Mouse (Mus musculus) liver, adult 2 months (tissue): ENCODE measurements around the gene Gm9857. TPM values are rescaled to one million over a fixed set of nuclear protein-coding genes. Genes with fewer than 3 reads are reported as not detected.

Source experiments
- DNase-seq: peaks from one replicate; pipeline ENCODE4 v3.0.0-alpha.2; 2011; ENCODE audit warnings: low read depth, low spot score; ENCODE audit errors: extremely low read depth
- H3K27ac ChIP-seq: fragments of 200-500 bp; replicated peaks from 2 replicates; pipeline ENCODE4 v1.5.1; 2012; ENCODE audit warnings: low read depth, mild to moderate bottlenecking, control low read depth, inconsistent platforms, low read length; ENCODE audit not compliant: insufficient read depth
- H3K27me3 ChIP-seq: fragments of 200-500 bp; 2 replicates; pipeline ENCODE4 v1.6.1; 2012; ENCODE audit warnings: mild to moderate bottlenecking, moderate library complexity, low read length, inconsistent platforms; ENCODE audit not compliant: control insufficient read depth, insufficient read depth
- H3K36me3 ChIP-seq: fragments of 200-500 bp; 2 replicates; pipeline ENCODE4 v1.6.1; 2012; ENCODE audit warnings: low read length, inconsistent platforms; ENCODE audit not compliant: control insufficient read depth, insufficient read depth
- H3K4me1 ChIP-seq: fragments of 200-500 bp; 2 replicates; pipeline ENCODE4 v1.6.1; 2011; ENCODE audit warnings: low read length; ENCODE audit not compliant: control insufficient read depth, insufficient read depth
- H3K4me3 ChIP-seq: fragments of 200-500 bp; 2 replicates; pipeline ENCODE4 v1.5.1; 2011; ENCODE audit warnings: low read depth, mild to moderate bottlenecking, control low read depth, low read length, moderate library complexity; ENCODE audit not compliant: insufficient read depth
- H3K79me2 ChIP-seq: fragments of 200-500 bp; 2 replicates; pipeline ENCODE4 v1.6.1; 2012; ENCODE audit warnings: inconsistent platforms, mild to moderate bottlenecking, low read length, moderate library complexity; ENCODE audit not compliant: control insufficient read depth, insufficient read depth
- H3K9ac ChIP-seq: fragments of 200-500 bp; 2 replicates; pipeline ENCODE4 v1.6.1; 2012; ENCODE audit warnings: low read depth, mild to moderate bottlenecking, control low read depth, inconsistent platforms, low read length
- CTCF ChIP-seq: fragments of 200-500 bp; IDR thresholded peaks from 2 replicates; pipeline ENCODE4 v1.5.1; 2011; ENCODE audit warnings: low read depth, low read length, control low read depth
- POLR2A ChIP-seq: fragments of 200-500 bp; IDR thresholded peaks from 2 replicates; pipeline ENCODE4 v1.6.1; 2011; ENCODE audit warnings: low read length, control low read depth; ENCODE audit not compliant: insufficient read depth; ENCODE audit errors: extremely low read depth
- WGBS: fragments of 180-500 bp; shearing (Covaris S2); methylation state at CpG from one replicate; pipeline ENCODE4 v1.1.7; 2018; 5-methylcytosine and 5-hydroxymethylcytosine counted together
- polyA plus RNA-seq: library from polyadenylated mRNA; depleted of rRNA; stranded (reverse); fragments of >200 nt; gene quantifications from 2 replicates; pipeline ENCODE4 v1.2.3, GENCODE M21; 2012
- total RNA-seq: library from RNA; depleted of rRNA; stranded (reverse); fragments of >200 nt; gene quantifications from 2 replicates; pipeline ENCODE4 v1.2.3, GENCODE M21; 2014

Gm9857 gene
- total and polyA plus RNA-seq, 2 experiments: not detected

DNA sequence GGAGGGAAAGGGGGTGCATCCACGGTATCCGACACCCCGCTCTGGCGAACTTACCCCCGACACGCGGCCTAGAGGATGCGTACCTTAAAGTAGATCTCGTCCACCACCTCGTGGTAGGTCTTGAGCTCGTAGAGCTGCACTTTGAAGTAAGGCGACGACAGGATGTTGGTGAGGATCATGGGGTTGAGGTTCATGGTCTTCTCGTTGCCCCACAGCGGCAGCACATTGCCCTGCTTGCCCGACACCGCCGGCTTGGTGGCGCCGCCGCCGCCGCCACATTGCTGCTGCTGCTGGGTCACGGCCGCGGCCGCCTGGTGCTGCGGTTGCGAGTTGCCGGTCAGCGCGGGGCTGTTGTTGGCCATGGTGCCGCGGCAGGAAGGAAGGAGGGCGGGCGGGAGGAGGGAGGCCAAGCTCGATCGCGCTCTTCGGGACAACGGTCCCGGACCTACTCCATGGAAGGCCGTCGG is 29.1 kb downstream of the Gm9857 start:
- Histone ChIP-seq H3K4me3 (peak overlapping the region; percentile 91), H3K27ac (peak overlapping the region; percentile 95), H3K79me2 (peaks cover 8% of the 10 kb centered on the region; the same call in 1 of the 2 replicates), H3K27me3 (no peaks in the 10 kb centered on the region), H3K9ac (peak overlapping the region; percentile 95), H3K4me1 (peaks cover 10% of the 10 kb centered on the region), H3K36me3 (peaks cover 13% of the 10 kb centered on the region)
- DNase-seq: peak; percentile 72
- TF ChIP-seq CTCF (peak; percentile 32), POLR2A (no peak)
- WGBS: 1% methylated on average over 44 of the region's 44 CpGs

- peak overlapping the region; percentile 91 for H3K4me3 ChIP-seq
- peaks cover 10% of the 10 kb centered on the region for H3K4me1 ChIP-seq
- under 1% methylated on average over 32 of the region's 32 CpGs for WGBS
- peaks cover 8% of the 10 kb centered on the region; the same call in 1 of the 2 replicates for H3K79me2 ChIP-seq
- H3K27ac ChIP-seq: peak overlapping the region; percentile 95
- H3K36me3 ChIP-seq: peaks cover 18% of the 10 kb centered on the region
- H3K9ac ChIP-seq: peak overlapping the region; percentile 95
- peak; percentile 62 for DNase-seq
- no peaks in the 10 kb centered on the region for H3K27me3 ChIP-seq
- no peak for TF ChIP-seq POLR2A
These were observed 29.8 kb downstream of the Gm9857 start for GRCm38 (mm10) chr3:108910303-108911080.

DNA sequence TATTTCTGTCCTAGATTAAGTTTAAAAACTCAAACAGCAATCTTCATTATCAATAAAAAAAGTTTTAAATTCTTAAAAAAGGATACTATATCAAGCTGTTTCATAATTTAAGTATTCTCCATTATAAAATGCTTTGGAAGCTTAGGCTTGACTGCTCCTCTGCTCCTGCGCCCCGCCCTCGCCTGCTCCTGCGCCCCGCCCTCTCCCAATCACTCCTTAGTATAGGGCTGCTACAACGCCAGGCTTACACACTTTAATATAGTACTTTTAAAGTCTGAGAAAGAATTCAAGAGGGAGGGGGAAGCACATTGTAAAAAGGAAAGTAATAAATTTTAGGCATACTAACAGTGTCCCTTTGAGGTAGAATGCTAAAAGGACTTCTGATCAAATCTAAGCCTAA is 37.3 kb downstream of the Gm9857 start:
- peaks cover 44% of the 10 kb centered on the region for H3K36me3 ChIP-seq
- no peaks in the 10 kb centered on the region for H3K27me3 ChIP-seq
- H3K4me1 ChIP-seq: no peaks in the 10 kb centered on the region; the same call in 1 of the 2 replicates
- H3K27ac ChIP-seq: no peak overlapping the region
- H3K9ac ChIP-seq: no peak overlapping the region
- no peak for DNase-seq
- H3K4me3 ChIP-seq: no peak overlapping the region
- TF ChIP-seq CTCF (no peak), POLR2A (no peak)
- WGBS: over 99% methylated on average over 6 of the region's 6 CpGs
- no peaks in the 10 kb centered on the region for H3K79me2 ChIP-seq

DNA sequence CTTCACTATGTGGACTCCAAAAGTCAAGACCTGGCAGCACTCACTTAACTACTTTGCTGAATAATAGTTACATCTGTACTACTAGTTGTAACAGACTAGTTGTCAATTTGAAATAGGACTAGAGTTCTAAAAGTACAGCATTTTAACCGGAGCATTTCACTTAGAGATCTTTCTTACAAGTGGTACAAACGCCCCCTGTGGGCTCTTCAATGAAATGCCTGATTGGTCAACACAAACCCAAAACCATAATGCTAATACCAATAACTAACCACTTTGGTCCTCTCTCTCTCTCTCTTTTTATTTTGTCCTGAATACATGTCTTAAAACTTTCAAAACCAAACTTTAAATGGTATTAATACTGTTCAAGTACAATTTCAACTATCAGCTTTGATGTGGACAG is 38.2 kb downstream of the Gm9857 start:
- H3K4me3 ChIP-seq: no peak overlapping the region
- H3K27ac ChIP-seq: no peak overlapping the region
- TF ChIP-seq CTCF (no peak), POLR2A (no peak)
- no peak for DNase-seq
- no peaks in the 10 kb centered on the region for H3K27me3 ChIP-seq
- H3K79me2 ChIP-seq: no peaks in the 10 kb centered on the region
- H3K36me3 ChIP-seq: peaks cover 37% of the 10 kb centered on the region
- no peaks in the 10 kb centered on the region; the same call in 1 of the 2 replicates for H3K4me1 ChIP-seq
- H3K9ac ChIP-seq: no peak overlapping the region
- WGBS: 63% methylated on average over 2 of the region's 2 CpGs

- no peaks in the 10 kb centered on the region; the same call in 1 of the 2 replicates for H3K4me1 ChIP-seq
- no peaks in the 10 kb centered on the region for H3K79me2 ChIP-seq
- H3K9ac ChIP-seq: no peak overlapping the region
- H3K4me3 ChIP-seq: no peak overlapping the region
- DNase-seq: no peak
- peaks cover 28% of the 10 kb centered on the region for H3K36me3 ChIP-seq
- H3K27me3 ChIP-seq: no peaks in the 10 kb centered on the region
- H3K27ac ChIP-seq: no peak overlapping the region
- TF ChIP-seq POLR2A (no peak), CTCF (no peak)
- 81% methylated on average over 5 of the region's 5 CpGs for WGBS
These were observed 39.6 kb downstream of the Gm9857 start for GRCm38 (mm10) chr3:108900681-108901080.

GRCm38 (mm10) chr3:108900147-108900546 is 40.1 kb downstream of the Gm9857 start:
- H3K4me1 ChIP-seq: no peaks in the 10 kb centered on the region; the same call in 1 of the 2 replicates
- no peaks in the 10 kb centered on the region for H3K79me2 ChIP-seq
- H3K27ac ChIP-seq: no peak overlapping the region
- peak; percentile 32 for DNase-seq
- TF ChIP-seq CTCF (no peak), POLR2A (no peak)
- H3K36me3 ChIP-seq: peaks cover 24% of the 10 kb centered on the region
- WGBS: 90% methylated on average over 3 of the region's 3 CpGs
- no peaks in the 10 kb centered on the region for H3K27me3 ChIP-seq
- no peak overlapping the region for H3K4me3 ChIP-seq
- H3K9ac ChIP-seq: no peak overlapping the region
